Mouse (Mus musculus): ENCODE measurements around the gene Gpr156.
A peak's percentile ranks its signal among the peaks of the same experiment; 100 is the strongest.
"Not testable (repeated sequence)": the region's sequence is repeated elsewhere in the genome, so short reads cannot be mapped to it uniquely, and the experiment has no call there.

The Gpr156 gene

DNA sequence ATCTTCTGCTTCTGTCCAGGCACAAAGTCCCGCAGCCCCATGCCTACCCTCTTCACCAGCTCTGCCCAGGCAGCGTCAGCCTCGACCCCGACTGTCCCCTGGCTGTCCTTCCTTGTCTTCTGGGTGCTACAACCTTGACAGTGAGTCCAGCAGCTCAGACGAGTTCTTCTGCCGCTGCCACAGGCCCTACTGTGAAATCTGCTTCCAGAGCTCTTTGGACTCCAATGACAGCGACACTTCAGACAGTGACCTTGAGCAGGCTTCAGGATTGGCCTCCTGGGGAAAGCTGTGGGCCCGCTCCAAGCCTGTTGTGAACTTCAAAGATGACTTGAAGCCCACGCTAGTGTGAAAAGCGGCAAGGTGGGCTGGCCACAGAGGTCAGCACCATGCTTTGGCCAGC is 89.2 kb downstream of the Gpr156 start:
- no peak for DNase-seq

DNA sequence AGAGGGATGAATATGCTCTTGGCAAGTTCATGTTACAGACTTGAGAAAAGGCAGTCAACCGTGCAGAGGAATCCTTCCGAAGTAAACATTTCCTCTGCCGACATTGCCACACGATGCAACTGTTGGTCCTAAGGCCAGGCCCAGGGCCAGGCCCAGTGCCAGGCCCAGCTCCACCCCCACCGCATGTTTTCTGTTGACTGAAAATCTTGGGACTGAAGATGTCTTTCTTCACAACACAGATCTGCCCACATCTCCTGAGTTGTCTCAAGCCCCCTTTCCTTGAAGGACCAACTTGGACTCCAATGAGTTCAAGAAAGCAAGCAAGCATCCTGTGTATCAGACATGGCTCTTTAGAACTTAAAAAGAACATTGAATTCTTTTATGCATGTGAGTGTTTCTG is 92.1 kb downstream of the Gpr156 start:
- no peak for DNase-seq

DNA sequence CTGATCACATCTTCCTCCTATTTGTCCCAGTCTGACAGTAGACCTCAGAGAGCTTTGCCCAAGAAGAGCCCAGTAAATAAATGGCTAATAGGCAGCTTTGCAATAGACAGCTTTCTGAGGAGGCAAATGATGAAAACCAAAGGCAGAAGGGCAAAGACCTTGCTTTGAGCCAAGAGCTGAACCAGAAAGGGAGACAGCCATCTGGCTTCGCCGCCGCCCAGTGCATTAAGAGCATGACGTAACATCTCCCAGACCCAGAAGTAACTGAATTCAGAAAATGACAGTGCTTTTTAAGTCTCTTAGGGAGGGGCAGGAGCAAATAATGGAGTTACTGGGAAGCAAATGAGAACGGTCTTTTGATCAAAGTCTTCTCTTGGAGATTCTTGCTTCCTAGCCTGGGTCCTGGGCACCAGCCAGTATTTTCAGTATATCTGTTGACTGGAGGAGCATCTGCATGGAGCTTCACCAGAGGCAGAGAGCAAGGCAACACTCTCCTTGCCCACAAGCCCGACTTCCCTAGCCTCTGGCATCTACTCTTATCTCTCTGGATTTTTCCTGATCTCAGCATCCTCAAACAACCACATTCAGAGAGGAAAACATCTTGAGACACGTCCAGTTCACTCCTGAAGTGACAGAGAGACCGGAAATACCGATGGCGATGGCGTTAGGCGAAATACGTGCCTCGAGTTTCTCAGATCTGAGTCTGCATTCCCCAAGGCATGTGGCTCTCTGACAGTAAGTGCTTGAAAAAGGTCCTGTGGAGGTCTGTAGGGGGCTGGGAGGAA is 92.9 kb downstream of the Gpr156 start:
- DNase-seq, result peak; percentile 39 to 57

DNA sequence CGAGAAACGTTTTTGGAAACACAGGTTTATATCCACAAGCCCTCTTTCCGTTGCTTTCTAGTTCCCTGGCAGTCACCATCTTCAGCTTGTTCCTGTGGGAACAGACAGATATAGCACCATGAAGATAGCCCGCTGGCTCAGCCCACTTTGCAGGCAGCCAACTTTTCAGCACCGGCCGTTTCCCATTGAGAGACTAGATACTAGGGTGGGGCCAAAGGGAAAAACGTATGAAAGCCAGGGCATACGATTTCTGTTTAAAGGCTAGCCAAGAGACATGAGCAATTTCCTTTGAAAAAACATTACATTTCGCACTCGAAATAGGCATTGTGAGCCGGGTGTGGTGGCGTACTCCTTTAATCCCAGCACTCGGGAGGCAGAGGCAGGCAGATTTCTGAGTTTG is 95.2 kb downstream of the Gpr156 start:
- no peak for DNase-seq

DNA sequence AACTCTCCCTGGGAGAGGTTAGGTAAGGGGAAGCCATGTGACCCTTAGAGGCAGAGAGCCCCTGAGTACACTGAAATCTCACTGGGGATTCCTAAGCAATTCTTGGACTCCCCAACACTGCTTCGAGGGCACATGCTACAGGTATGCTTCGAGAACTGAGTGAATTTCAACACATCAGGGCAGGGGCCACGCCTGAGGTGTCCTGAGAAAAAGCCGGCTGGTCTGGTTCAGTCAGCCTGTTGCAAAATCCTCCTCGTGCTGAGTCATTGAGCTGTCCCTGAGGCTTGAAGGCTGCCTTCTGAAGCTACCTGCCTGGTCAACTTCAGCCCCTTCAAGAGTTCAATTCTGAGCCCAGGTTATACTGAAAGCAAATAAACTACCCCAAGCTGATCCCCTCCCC is 96.1 kb downstream of the Gpr156 start:
- DNase-seq, result no peak

DNA sequence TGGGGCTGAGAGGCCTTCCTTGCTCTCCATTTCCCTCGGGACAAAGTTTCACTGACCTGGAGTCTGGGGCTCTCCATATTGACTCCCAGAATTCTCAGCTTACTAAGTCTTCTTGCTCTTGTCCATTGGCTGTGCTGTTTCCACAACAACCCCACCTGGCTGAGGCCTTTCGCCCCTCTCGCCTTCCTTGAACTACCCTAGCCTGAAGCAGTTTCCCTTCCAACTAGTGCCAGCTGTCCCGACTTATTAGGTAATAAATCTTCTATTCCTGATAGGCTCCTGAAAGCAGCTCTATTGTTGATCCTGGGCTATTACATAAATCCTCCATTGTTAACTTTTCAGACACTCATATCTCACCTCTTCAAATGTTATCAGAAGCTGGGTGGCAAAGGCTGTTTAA is 96.6 kb downstream of the Gpr156 start:
- DNase-seq, result no peak

DNA sequence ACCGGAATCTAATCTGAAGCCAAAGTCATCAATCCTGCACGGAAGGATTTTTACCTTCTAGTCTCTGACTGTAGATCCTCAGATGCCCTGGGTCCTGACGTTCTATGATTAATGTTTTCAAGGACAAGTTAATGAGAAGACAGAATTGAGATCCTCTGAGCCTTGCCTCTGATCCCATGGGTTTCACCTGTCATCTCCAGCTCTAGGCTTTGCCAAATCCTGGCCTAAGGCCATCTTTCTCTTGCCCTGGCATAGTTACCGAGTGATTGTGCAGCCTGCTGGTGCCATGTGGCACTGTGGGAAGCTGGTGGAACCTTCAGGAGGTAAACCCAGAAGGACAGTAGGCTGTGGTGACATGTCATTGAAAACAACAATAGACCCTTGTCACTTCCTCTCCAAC is 98.7 kb downstream of the Gpr156 start:
- peak in 1 of 2 experiments; percentile 52 for DNase-seq

DNA sequence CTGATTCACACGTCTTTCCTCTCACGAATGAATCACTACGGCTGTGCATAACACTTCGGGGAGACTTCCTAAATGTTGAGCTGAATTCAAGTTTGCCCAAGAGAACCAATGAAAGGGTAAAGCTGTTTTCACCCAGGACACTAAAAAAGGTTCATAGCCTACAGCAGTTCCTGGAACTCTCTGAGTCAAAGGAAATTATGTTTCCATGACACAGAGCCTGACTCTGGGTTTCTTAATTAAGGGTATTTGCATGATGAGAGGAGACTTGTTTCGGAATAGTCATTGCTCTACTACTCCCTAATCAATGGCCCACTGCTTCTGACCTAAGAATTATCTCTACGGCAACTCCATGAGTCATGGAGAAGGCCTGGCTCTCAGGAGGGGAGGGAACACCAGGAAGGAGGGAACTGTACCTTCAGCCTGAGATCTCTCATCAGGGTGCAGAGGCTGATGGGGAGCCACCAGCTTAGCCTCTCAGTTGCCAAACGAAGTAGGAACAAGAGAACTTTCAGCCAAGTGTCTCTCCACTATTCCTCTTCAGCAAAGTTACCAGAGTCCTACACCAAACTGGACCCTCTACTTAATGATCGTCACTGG is 100.7 kb downstream of the Gpr156 start:
- DNase-seq, result no peak

DNA sequence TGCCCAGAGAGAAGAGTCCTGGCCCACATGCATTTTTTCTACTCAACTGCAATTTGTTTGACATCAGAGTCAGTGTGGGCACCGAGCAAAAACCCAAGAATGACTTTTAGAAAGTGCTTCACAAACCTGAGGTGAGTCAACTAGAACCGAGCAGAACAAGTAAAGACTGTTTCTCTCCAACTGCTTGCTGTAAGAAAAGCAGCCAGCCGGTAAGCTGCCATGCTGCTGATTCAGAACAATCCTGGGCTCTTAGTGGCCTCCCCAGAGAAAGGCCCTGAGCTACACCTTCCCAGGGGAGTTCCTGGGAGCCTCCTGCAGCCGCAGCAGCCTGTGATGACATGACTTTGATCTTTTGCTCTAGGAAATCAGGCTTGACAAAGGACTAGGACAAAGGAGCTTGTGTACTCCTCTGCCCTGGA is 101.7 kb downstream of the Gpr156 start:
- DNase-seq, result no peak

DNA sequence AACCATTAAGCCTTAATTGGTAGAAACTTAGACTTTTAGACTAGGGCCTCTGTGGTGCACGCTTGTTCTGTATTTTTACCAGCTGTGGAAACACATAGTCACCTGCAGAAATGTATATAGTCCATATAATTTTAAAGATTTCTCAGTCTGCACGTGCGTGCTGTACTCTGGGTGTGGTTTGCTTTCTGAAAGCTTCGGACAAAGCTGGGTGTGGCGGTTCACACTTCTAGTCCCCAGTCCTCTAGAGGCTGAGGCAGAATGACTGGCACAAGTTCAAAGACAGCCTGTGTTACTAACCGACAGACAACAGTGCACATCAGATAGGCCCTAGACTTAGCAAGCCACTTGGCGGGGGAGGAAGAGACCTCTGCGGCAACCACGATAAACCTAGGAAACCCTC is 116.3 kb downstream of the Gpr156 start:
- no peak for DNase-seq

DNA sequence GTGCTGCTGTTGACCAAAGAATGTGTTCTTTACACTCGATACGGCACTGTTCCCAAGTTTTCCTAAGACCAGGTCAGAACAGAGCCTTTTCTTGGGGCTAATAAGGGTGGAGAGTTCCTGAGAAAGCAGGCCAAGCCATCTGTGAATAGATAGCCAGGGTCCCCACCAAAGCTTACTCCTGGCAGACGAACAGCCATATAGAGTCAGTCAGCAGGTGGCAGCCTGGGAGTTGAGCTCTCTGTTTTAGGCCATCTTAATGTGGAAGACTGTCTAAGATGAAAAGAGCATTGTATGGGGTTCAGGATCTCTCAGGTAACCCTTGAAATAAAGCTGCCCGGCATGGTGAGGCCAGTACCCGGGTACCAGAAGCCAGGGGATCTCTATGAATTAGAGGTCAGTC is 116.8 kb downstream of the Gpr156 start:
- no peak for DNase-seq

DNA sequence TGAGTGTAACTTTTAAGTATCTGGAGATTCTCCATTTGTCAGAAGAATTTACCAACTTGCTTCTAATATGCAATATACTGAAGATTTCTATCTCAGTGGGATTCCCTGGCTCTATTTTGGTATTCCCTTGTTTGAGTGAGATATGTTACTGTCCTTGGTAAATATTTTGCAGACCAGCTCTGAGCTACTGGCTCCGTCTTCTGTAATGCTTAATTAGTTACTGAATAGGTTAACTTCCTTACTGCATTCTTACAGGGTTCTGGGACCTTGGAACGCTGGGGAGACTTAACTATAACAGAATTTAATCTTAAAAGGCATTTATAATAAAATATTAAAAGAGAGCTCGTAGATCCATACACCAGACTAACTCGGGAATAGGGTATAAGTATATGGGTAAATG is 121.8 kb downstream of the Gpr156 start:
- not testable (repeated sequence) for DNase-seq

DNA sequence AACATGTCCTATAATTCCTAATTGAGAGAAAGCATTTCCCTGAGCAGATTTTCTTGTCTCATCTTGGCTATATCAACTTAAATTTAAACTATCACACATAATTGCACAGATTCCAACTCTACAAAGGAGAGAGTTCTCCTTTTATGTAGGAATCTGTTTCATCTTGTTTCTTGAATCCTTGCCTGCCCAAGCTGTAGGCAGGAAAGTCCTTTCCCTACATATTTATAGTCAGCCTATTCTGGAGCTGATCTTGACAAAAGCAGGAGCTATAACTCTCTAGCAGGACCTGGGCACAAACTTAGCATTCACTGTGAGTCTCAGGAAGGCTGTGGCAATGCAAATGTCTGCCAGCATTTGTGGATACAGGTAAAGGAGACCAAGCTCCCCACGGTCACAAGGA is 125.9 kb downstream of the Gpr156 start:
- DNase-seq, result no peak

DNA sequence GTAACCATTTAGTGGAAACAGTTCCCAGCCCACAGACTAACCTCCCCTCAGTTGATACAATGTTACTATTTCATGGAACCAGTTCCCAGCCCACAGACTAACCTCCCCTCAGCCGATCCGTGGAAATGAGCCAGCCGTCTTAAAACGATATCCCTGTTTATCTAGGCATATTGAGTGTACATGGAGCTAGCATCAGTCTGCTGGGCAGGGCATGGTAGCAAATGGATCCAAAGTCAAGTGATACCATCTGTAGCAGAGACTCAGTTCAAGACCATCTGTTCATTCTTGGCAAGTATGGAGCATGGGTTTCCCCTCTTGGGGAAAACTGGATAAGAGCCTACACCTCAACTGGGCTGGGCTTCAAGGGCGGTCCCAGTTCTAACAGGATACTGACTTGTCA is 128.3 kb downstream of the Gpr156 start:
- peak; percentile 66 to 77 for DNase-seq

DNA sequence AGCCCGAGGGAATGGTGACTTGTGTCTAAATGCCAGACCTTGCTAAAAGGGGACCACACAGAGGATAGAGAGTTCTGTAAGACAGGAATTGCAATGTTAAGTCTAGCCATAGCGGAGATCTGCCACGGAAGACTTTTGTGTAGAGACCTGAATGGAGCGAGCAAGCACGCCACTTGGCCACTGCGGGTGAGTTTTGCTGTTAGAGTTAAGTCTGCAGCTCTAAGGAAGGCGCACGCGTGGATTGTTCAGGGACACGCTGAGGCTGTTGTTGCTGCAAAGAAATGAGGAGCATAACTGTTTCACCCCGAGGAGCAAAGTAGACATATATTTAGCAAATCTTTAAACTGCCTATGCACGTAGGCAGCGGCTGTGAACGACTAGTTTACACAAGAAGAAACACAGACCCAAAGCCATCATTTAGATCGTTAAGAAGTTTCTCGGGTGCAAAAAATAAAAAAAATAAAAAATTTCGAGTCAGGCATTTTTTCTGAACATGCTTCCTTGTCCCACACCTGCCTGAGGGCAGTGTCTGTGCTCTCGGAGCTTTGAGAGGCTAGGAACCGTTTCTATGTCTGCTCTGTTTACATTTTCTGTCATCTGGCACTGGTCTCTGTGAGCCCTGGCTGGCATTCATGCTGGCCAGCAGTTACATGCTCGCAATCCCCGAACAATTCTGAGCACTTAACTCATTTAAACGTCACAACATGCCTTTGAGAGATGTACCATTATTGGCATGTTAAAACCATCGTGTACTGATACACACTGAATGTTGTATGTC is 131.7 kb downstream of the Gpr156 start:
- DNase-seq, result peak; percentile 19 to 21
